Comparison of ENCODE assay signal across 9 mouse cellular contexts in the genomic region with DNA sequence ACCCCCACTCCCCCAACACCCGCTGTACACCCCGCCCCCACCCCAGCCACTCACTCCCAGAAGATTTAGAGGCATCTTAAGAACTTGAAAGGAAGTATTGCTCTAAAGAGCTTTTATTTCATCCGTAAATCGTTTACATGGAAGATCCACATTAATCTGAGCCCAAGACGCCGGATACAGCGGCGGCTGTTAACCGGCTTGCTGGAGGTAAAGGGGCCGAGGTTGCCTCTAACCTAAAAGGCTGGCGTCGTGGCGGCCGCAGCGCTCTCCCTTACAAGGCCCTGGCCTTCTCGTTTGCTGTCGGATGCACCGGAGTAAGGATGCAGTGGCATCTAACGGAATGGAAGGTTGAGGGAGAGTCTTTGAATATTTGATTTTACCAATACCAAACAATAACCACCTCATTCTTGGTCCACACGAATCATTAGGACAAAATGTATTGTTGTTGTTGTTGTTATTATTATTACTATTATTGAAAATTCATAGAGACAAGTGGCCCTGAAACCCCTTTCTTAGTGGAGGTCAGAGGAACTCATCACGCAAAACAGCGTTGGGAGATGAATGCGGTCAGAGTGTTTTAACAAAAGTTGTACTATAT. TPM values are rescaled to one million over a fixed set of nuclear protein-coding genes. Genes with fewer than 3 reads are reported as not detected.
DNase-seq lines count a peak whose midpoint lies in the region; ATAC-seq and TF ChIP-seq lines count a peak whose summit lies in the region.
"Had no signal": no experiment of that assay in that cellular context is flagged by ENCODE, and none has a peak within 500 bp of the region (broad histone marks: within the 10 kb centered on the region; RNA-seq: fewer than 3 reads in every experiment).

No protein-coding gene starts in this region.

- H3K27ac ChIP-seq in heart, postnatal 0 days (ENCODE audit: low read depth), result no peak overlapping the region
- no peak overlapping the region for H3K27ac ChIP-seq in stomach, embryonic 16.5 days (ENCODE audit: low read length)
- H3K27ac ChIP-seq in stomach, postnatal 0 days (replicated peaks), result no peak overlapping the region
- peak overlapping the region; percentile 83 for H3K27ac ChIP-seq in limb, embryonic 10.5 days

- no peak overlapping the region for H3K9ac ChIP-seq in heart, postnatal 0 days (replicated peaks; ENCODE audit: low read depth, low read length)
- H3K9ac ChIP-seq in stomach, embryonic 16.5 days (ENCODE audit: low read length), result no peak overlapping the region
- no peak overlapping the region for H3K9ac ChIP-seq in stomach, postnatal 0 days (ENCODE audit: low read length)

- H3K9me3 ChIP-seq in heart, postnatal 0 days (replicated peaks; ENCODE audit: control insufficient read depth, low read length), result no peaks in the 10 kb centered on the region
- H3K9me3 ChIP-seq in stomach, embryonic 16.5 days (replicated peaks; ENCODE audit: control insufficient read depth, low read length), result no peaks in the 10 kb centered on the region
- no peaks in the 10 kb centered on the region for H3K9me3 ChIP-seq in stomach, postnatal 0 days (ENCODE audit: control insufficient read depth, low read length)
- no peaks in the 10 kb centered on the region for H3K9me3 ChIP-seq in limb, embryonic 10.5 days (replicated peaks)

- peak overlapping the region; percentile 44 for H3K4me3 ChIP-seq in heart, postnatal 0 days (ENCODE audit: low read depth, low read length)
- H3K4me3 ChIP-seq in stomach, embryonic 16.5 days (replicated peaks; ENCODE audit: low read length), result peak overlapping the region; percentile 38; the same call in 1 of the 2 replicates
- no peak overlapping the region for H3K4me3 ChIP-seq in stomach, postnatal 0 days (ENCODE audit: low read depth, low read length)
- peak overlapping the region; percentile 58 for H3K4me3 ChIP-seq in limb, embryonic 10.5 days

- WGBS in heart, postnatal 0 days, result 4% methylated on average over 23 of the region's 23 CpGs
- 2% methylated on average over 23 of the region's 23 CpGs for WGBS in stomach, embryonic 16.5 days
- WGBS in stomach, postnatal 0 days, result 2% methylated on average over 23 of the region's 23 CpGs
- under 1% methylated on average over 23 of the region's 23 CpGs for WGBS in limb, embryonic 10.5 days

- H3K36me3 ChIP-seq in heart, postnatal 0 days (replicated peaks; ENCODE audit: control insufficient read depth, insufficient read depth, low read length), result no peaks in the 10 kb centered on the region
- no peaks in the 10 kb centered on the region for H3K36me3 ChIP-seq in stomach, embryonic 16.5 days (ENCODE audit: control insufficient read depth, insufficient read depth, low read length)
- H3K36me3 ChIP-seq in stomach, postnatal 0 days (ENCODE audit: control insufficient read depth, insufficient read depth, low read length), result no peaks in the 10 kb centered on the region
- no peaks in the 10 kb centered on the region for H3K36me3 ChIP-seq in limb, embryonic 10.5 days
- H3K36me3 ChIP-seq: G1E had no signal

- H3K4me1 ChIP-seq in heart, postnatal 0 days (ENCODE audit: control insufficient read depth, insufficient read depth), result no peaks in the 10 kb centered on the region
- H3K4me1 ChIP-seq in stomach, embryonic 16.5 days (ENCODE audit: control insufficient read depth, insufficient read depth, low read length), result peaks cover 3% of the 10 kb centered on the region; the same call in 1 of the 2 replicates
- H3K4me1 ChIP-seq in stomach, postnatal 0 days (replicated peaks; ENCODE audit: control insufficient read depth, insufficient read depth), result no peaks in the 10 kb centered on the region
- peaks cover 38% of the 10 kb centered on the region for H3K4me1 ChIP-seq in limb, embryonic 10.5 days

- H3K27me3 ChIP-seq in heart, postnatal 0 days (ENCODE audit: control insufficient read depth, insufficient read depth, low read length), result peaks cover 86% of the 10 kb centered on the region
- peaks cover 71% of the 10 kb centered on the region for H3K27me3 ChIP-seq in stomach, embryonic 16.5 days (ENCODE audit: control insufficient read depth, insufficient read depth, low read length)
- H3K27me3 ChIP-seq in stomach, postnatal 0 days (ENCODE audit: control insufficient read depth, insufficient read depth, low read length), result peaks cover 24% of the 10 kb centered on the region; the same call in 1 of the 2 replicates
- peaks cover 68% of the 10 kb centered on the region for H3K27me3 ChIP-seq in limb, embryonic 10.5 days (ENCODE audit: low read depth, poor library complexity, severe bottlenecking)

- TF ChIP-seq EP300 in heart, postnatal 0 days (IDR thresholded peaks at IDR 0.05; ENCODE audit: low read depth), result no peak
- no peak for TF ChIP-seq EP300 in stomach, postnatal 0 days (optimal IDR thresholded peaks at IDR 0.05)

- no peak for ATAC-seq in heart, postnatal 0 days (ENCODE audit: insufficient read depth, low read depth)
- no peak for ATAC-seq in stomach, embryonic 16.5 days (ENCODE audit: insufficient read depth, low FRiP score)
- no peak for ATAC-seq in stomach, postnatal 0 days (ENCODE audit: low FRiP score, low TSS enrichment)

- no peak for TF ChIP-seq CTCF in heart, postnatal 0 days (IDR thresholded peaks at IDR 0.05; ENCODE audit: low read depth)
- TF ChIP-seq CTCF in stomach, postnatal 0 days (IDR thresholded peaks at IDR 0.05; ENCODE audit: low read depth), result no peak

- no peak overlapping the region for H3K4me2 ChIP-seq in heart, postnatal 0 days (ENCODE audit: low read depth, low read length)
- H3K4me2 ChIP-seq in stomach, embryonic 16.5 days (ENCODE audit: low read depth, low read length), result no peak overlapping the region
- H3K4me2 ChIP-seq in stomach, postnatal 0 days (replicated peaks; ENCODE audit: low read depth), result no peak overlapping the region

- intact Hi-C loops in heart, postnatal 25 days (cut with DNase I), result no loop called here

- DNase-seq in heart, postnatal 0 days (ENCODE audit: low spot score), result no peak
- no peak for DNase-seq in heart, postnatal 25 days (ENCODE audit: low spot score)
- DNase-seq in stomach, postnatal 0 days (ENCODE audit: low spot score), result no peak
- peak; percentile 56 for DNase-seq in limb, embryonic 10.5 days (ENCODE audit: low spot score)
- peak; percentile 37 for DNase-seq in retina, postnatal 1 day
- DNase-seq in thymus, postnatal 36 days, result no peak
- DNase-seq in urinary bladder, adult 18-20 months (ENCODE audit: low spot score in 2 of 2), result no peak

RNA-seq across cellular contexts. Expression of gene Alx1, which starts 0.8 kb away (rescaled TPM):
- total RNA-seq in heart, postnatal 0 days (2014; rRNA removed; ENCODE audit: low replicate concordance), result not detected in 2 replicates
- 0.08 TPM in 1 of 2 replicates, not detected in the other for polyA plus RNA-seq in heart, postnatal 0 days (2015; fragmentation: Nextera tagmentation; extraction: Ambion mirVana)
- total RNA-seq in heart, postnatal 25 days (2021), result not detected
- 0.10 and 0.15 TPM in 2 replicates for polyA plus RNA-seq in stomach, embryonic 16.5 days (2015; fragmentation: Nextera tagmentation; extraction: Ambion mirVana)
- not detected in 2 replicates for polyA plus RNA-seq in stomach, postnatal 0 days (2015; fragmentation: Nextera tagmentation; extraction: Ambion mirVana)
- 7.8 and 11.2 TPM in 2 replicates for polyA plus RNA-seq in limb, embryonic 10.5 days (2016; fragmentation: Nextera tagmentation; extraction: Ambion mirVana)
- polyA plus RNA-seq: G1E had no signal

Comparison
In these comparisons a context has a peak if more than half of its experiments do, and no peak if none do; other contexts are left out.
1. DNase-seq: peak in limb, embryonic 10.5 days (single experiment) and retina, postnatal 1 day (single experiment); none in heart, postnatal 0 days (single experiment), heart, postnatal 25 days (single experiment), stomach, postnatal 0 days (single experiment), thymus, postnatal 36 days (0 of 2) and urinary bladder, adult 18-20 months (0 of 2).